29 mouse cellular contexts compared by ENCODE assay signal in genomic region chr5:107719786-107720185, GRCm38 (mm10). TPM values are rescaled to one million over a fixed set of nuclear protein-coding genes. Genes with fewer than 3 reads are reported as not detected.
DNase-seq lines count a peak whose midpoint lies in the region; ATAC-seq lines count a peak whose summit lies in the region.
"Had no signal": no experiment of that assay in that cellular context is flagged by ENCODE, and none has a peak within 500 bp of the region (broad histone marks: within the 10 kb centered on the region; RNA-seq: fewer than 3 reads in every experiment).

No protein-coding gene starts in this region.

- DNase-seq in hindbrain, embryonic 11.5 days (ENCODE audit: low spot score) = peak; percentile 36
- no peak for DNase-seq in lung, postnatal 25 days (ENCODE audit: low spot score)
- peak; percentile 15 for DNase-seq in retina, postnatal 1 day
- no peak for DNase-seq in retina, embryonic 14.5 days (ENCODE audit: low spot score)
- DNase-seq: adrenal gland, postnatal 14 days; cerebellum, adult 11 months; cerebellum, adult 9-10 months; cerebellum, postnatal 36 days; forebrain, postnatal 0 days; heart, postnatal 10 days; kidney, adult 18-20 months; kidney, postnatal 36 days; liver, embryonic 13.5 days; lung, adult 2 months; right cerebral cortex, postnatal 25 days had no signal

- H3K4me2 ChIP-seq in hindbrain, embryonic 11.5 days (replicated peaks; ENCODE audit: low read depth, low read length) = no peak overlapping the region
- H3K4me2 ChIP-seq in hindbrain, embryonic 13.5 days = no peak overlapping the region
- peak overlapping the region; percentile 29; the same call in 1 of the 2 replicates for H3K4me2 ChIP-seq in lung, embryonic 15.5 days
- H3K4me2 ChIP-seq in forebrain, embryonic 15.5 days (replicated peaks) = no peak overlapping the region
- H3K4me2 ChIP-seq: heart, embryonic 13.5 days; hindbrain, embryonic 12.5 days; kidney, embryonic 15.5 days; limb, embryonic 15.5 days; liver, embryonic 13.5 days; neural tube, embryonic 13.5 days had no signal

- peaks cover 78% of the 10 kb centered on the region for H3K27me3 ChIP-seq in hindbrain, embryonic 11.5 days (ENCODE audit: control insufficient read depth, insufficient read depth, low read length)
- peaks cover 90% of the 10 kb centered on the region for H3K27me3 ChIP-seq in hindbrain, embryonic 13.5 days
- H3K27me3 ChIP-seq in lung, embryonic 15.5 days = peaks cover 89% of the 10 kb centered on the region
- peaks cover 74% of the 10 kb centered on the region for H3K27me3 ChIP-seq in forebrain, embryonic 15.5 days

- no peak overlapping the region for H3K9ac ChIP-seq in hindbrain, embryonic 11.5 days (ENCODE audit: low read depth, low read length)
- no peak overlapping the region for H3K9ac ChIP-seq in hindbrain, embryonic 13.5 days
- no peak overlapping the region for H3K9ac ChIP-seq in lung, embryonic 15.5 days
- no peak overlapping the region for H3K9ac ChIP-seq in forebrain, embryonic 15.5 days (replicated peaks)
- H3K9ac ChIP-seq: forebrain, postnatal 0 days; heart, embryonic 13.5 days; hindbrain, embryonic 12.5 days; kidney, embryonic 15.5 days; limb, embryonic 15.5 days; liver, embryonic 13.5 days; neural tube, embryonic 13.5 days; stomach, embryonic 15.5 days had no signal

- peaks cover 11% of the 10 kb centered on the region for H3K4me1 ChIP-seq in hindbrain, embryonic 11.5 days (replicated peaks; ENCODE audit: control insufficient read depth, insufficient read depth, low read length)
- peaks cover 31% of the 10 kb centered on the region for H3K4me1 ChIP-seq in hindbrain, embryonic 13.5 days (replicated peaks)
- peaks cover 50% of the 10 kb centered on the region for H3K4me1 ChIP-seq in lung, embryonic 15.5 days
- H3K4me1 ChIP-seq in forebrain, embryonic 15.5 days = peaks cover 31% of the 10 kb centered on the region

- H3K9me3 ChIP-seq in hindbrain, embryonic 11.5 days (ENCODE audit: control insufficient read depth, low read length) = no peaks in the 10 kb centered on the region
- H3K9me3 ChIP-seq in hindbrain, embryonic 13.5 days = no peaks in the 10 kb centered on the region
- H3K9me3 ChIP-seq in lung, embryonic 15.5 days = no peaks in the 10 kb centered on the region
- H3K9me3 ChIP-seq in forebrain, embryonic 15.5 days = no peaks in the 10 kb centered on the region
- H3K9me3 ChIP-seq: heart, embryonic 13.5 days; hindbrain, embryonic 12.5 days; kidney, embryonic 15.5 days; limb, embryonic 15.5 days; liver, embryonic 13.5 days; midbrain, embryonic 10.5 days; neural tube, embryonic 13.5 days; stomach, embryonic 15.5 days had no signal

- H3K4me3 ChIP-seq in hindbrain, embryonic 11.5 days (ENCODE audit: low read depth, low read length) = no peak overlapping the region
- no peak overlapping the region for H3K4me3 ChIP-seq in hindbrain, embryonic 13.5 days
- no peak overlapping the region for H3K4me3 ChIP-seq in lung, embryonic 15.5 days
- H3K4me3 ChIP-seq in forebrain, embryonic 15.5 days = no peak overlapping the region
- H3K4me3 ChIP-seq: erythroblast, embryonic 14.5 days; heart, embryonic 13.5 days; hindbrain, embryonic 12.5 days; kidney, embryonic 15.5 days; limb, embryonic 15.5 days; liver, embryonic 13.5 days; midbrain, embryonic 10.5 days; myocyte; neural tube, embryonic 13.5 days; stomach, embryonic 15.5 days had no signal

- no peaks in the 10 kb centered on the region for H3K36me3 ChIP-seq in hindbrain, embryonic 11.5 days (ENCODE audit: control insufficient read depth, insufficient read depth, low read length)
- no peaks in the 10 kb centered on the region for H3K36me3 ChIP-seq in hindbrain, embryonic 13.5 days
- H3K36me3 ChIP-seq in lung, embryonic 15.5 days = no peaks in the 10 kb centered on the region
- H3K36me3 ChIP-seq in forebrain, embryonic 15.5 days = no peaks in the 10 kb centered on the region
- H3K36me3 ChIP-seq: heart, embryonic 13.5 days; hindbrain, embryonic 12.5 days; kidney, embryonic 15.5 days; limb, embryonic 15.5 days; liver, embryonic 13.5 days; midbrain, embryonic 10.5 days; neural tube, embryonic 13.5 days; stomach, embryonic 15.5 days had no signal

- H3K27ac ChIP-seq in hindbrain, embryonic 11.5 days (ENCODE audit: low read depth, low read length) = no peak overlapping the region
- H3K27ac ChIP-seq in hindbrain, embryonic 13.5 days = no peak overlapping the region
- H3K27ac ChIP-seq in lung, embryonic 15.5 days = no peak overlapping the region
- H3K27ac ChIP-seq in forebrain, embryonic 15.5 days (replicated peaks) = no peak overlapping the region
- H3K27ac ChIP-seq: heart, embryonic 13.5 days; hindbrain, embryonic 12.5 days; kidney, embryonic 15.5 days; limb, embryonic 15.5 days; liver, embryonic 13.5 days; midbrain, embryonic 10.5 days; neural tube, embryonic 13.5 days; stomach, embryonic 15.5 days had no signal

- WGBS in hindbrain, embryonic 11.5 days = 22% methylated on average over 1 of the region's 1 CpGs
- WGBS in hindbrain, embryonic 13.5 days = 25% methylated on average over 1 of the region's 1 CpGs
- 2% methylated on average over 1 of the region's 1 CpGs for WGBS in lung, embryonic 15.5 days
- 30% methylated on average over 1 of the region's 1 CpGs for WGBS in forebrain, embryonic 15.5 days

- ATAC-seq in hindbrain, embryonic 11.5 days (ENCODE audit: low FRiP score) = no peak
- ATAC-seq in hindbrain, embryonic 13.5 days (ENCODE audit: low FRiP score) = no peak
- ATAC-seq in lung, embryonic 15.5 days (ENCODE audit: borderline replicate concordance, extremely low read depth, low FRiP score, low TSS enrichment) = no peak
- no peak for ATAC-seq in forebrain, embryonic 15.5 days (replicated peaks)
- ATAC-seq: CD4-positive, CD25-positive, alpha-beta regulatory T cell, adult 4 months; forebrain, postnatal 0 days had no signal

RNA-seq across cellular contexts. Expression of gene Gfi1, which starts 6.0 kb away (rescaled TPM):
- polyA plus RNA-seq in hindbrain, embryonic 11.5 days (2014; fragmentation: Nextera tagmentation; extraction: Ambion mirVana) = 0.07 and 0.12 TPM in 2 replicates
- not detected in 2 replicates for polyA plus RNA-seq in hindbrain, embryonic 13.5 days (2015; fragmentation: Nextera tagmentation; extraction: Ambion mirVana)
- polyA plus RNA-seq in lung, embryonic 15.5 days (2015; fragmentation: Nextera tagmentation; extraction: Ambion mirVana) = 0.23 and 0.86 TPM in 2 replicates
- not detected in 2 replicates for polyA plus RNA-seq in forebrain, embryonic 15.5 days (2015; fragmentation: Nextera tagmentation; extraction: Ambion mirVana)
- polyA plus RNA-seq: forebrain, postnatal 0 days; heart, embryonic 13.5 days; hindbrain, embryonic 12.5 days; kidney, embryonic 15.5 days; midbrain, embryonic 10.5 days; midbrain, postnatal 0 days had no signal

Comparison
In these comparisons a context has a peak if more than half of its experiments do, and no peak if none do; other contexts are left out.
1. DNase-seq: peak in hindbrain, embryonic 11.5 days (single experiment) and retina, postnatal 1 day (single experiment); none in lung, postnatal 25 days (single experiment) and retina, embryonic 14.5 days (single experiment).